Mouse (Mus musculus) neutrophil, adult 83 days (primary cell): Measurements from ENCODE around the gene Tas2r144. TPM values are rescaled to one million over a fixed set of nuclear protein-coding genes. Genes with fewer than 3 reads are reported as not detected.

Experiments used
- total RNA-seq, 2 experiments: library from RNA; stranded (reverse); gene quantifications; one replicate each; pipeline ENCODE4 v1.2.4; 2023

Gene Tas2r144
- not detected for total RNA-seq

DNA sequence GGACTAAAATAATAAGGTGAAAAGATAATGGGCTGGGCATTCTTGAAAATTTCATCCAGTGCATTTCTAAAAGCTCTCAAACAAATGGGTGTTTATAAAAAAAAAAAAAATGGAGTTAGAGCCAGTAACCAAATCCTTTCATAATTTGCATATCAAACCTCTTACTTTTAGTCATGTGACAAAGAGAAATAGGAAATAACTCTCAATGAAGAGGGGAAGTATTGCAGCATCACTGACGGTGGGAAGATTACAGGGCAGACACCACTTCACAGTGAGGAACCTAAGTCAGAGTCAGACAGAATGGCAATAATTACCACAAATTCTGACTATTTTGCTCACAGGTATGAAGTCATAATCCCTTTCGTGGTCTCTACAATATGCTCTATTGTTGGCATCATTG lies at the start of gene Tas2r144:
Gene Tas2r144 (plus strand): TSS at position 301 of the 400 bp plus-strand sequence.

DNA sequence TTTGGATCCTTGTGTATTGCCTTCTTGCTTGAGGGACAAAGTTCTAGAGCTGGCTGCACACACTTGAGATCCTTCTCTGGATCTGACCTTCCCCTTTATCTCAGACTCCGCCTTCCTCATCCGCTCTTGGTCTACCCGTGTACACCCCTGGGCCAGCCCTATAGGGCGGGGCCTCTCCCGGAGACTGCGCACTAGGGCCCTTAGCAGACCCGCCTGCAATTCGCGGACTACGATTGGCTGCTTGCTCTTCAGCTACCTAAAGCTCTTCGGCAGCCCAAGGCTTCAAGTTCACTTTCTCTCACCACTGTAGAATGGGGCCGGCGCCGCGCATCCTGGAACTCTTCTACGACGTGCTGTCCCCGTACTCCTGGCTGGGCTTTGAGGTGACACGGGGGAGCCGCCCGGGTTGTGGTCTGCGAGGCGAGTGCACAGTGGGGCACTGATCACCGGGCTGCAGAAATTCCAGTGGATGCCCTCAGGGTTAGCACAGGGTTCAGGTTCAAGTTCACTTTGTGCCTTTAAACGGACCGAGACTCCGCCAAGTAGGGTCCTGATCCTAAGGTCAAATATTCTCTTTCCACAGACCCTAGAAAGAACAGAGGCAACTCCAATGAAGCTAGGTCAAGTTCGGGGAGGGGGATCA lies 30.7 kb downstream of the Tas2r144 start, which contains the start of gene Gstk1:
Gene Gstk1 (plus strand): TSS at position 225 of the 643 bp plus-strand sequence.

DNA sequence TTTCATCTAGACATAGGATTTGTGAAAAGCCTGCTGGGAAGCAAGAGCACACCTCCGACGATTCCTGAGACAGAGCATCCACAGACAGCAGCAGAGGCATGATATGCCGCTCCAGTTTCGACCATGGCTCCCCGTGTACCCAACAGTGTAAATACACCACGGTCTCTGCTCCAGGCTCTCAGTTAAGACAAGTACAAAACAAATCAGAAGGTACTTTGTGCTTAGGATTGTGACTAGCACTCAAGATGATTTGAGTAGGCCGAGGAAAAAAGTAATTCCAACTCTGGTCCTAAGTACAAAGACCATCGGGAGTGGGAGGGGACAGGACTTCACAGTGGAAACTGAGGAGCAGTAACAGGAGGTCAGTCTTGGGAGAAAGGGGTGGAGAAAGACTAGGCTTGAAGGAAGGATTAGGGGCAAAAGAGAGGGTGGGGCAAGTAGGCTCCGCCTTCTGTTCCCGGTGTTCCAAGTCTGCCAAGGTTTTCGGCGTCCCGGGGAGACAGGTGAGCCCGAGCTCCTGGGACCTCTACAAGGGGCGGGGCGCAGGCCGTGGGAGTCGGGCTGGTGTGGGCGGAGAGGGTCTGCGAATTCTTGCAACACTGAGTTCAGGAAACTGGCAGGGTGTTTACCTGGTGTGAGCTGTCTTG lies 46.5 kb downstream of the Tas2r144 start, which contains the start of gene Tmem139:
Gene Tmem139 (plus strand): TSS at position 447 of the 647 bp plus-strand sequence.

DNA sequence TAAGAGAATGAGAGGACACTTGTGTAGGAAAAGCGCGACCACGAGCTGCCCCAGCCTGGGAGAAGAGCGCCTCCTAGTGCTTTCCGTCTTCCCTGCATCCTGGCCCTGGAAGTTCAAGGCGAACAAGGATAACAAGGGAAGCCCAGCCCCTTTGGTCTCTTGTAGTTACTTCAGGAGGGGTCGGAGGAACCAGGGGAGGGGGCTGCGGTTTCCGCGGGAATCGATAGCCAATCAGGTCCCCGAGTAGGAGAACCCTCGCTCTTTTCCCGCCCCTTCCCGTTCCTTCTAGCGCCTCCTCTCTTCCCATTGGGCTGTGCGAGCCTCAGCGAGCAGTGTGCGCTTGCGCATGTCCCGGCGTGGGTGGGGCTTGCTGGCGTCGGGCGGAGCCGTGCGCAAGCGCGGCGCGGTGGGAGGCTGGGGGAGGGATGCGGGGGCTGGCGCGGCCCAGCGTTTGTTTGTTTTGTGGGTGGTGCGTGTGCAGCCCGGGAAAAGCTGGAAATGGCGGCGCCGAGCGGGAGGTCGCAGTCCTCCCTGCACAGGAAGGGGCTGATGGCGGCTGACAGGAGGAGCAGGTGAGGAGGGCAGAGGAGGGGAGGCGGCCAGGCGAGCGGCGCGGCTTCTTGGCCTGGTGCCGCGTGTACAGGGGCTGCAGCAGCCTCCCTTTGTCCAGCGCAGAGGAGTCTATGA lies 49.6 kb downstream of the Tas2r144 start, which contains the start of gene Casp2:
Gene Casp2 (plus strand): TSS at position 360 of the 687 bp plus-strand sequence.

Other genes with a start within 250 kb of the Tas2r144 start
- gene Sval3, start 247.2 kb upstream of the Tas2r144 start, total RNA-seq = not detected
- gene Sva, start 176.9 kb upstream of the Tas2r144 start, total RNA-seq = not detected
- gene Tas2r139, start 74.4 kb upstream of the Tas2r144 start, total RNA-seq = not detected
- gene Gstk1, start 30.6 kb downstream of the Tas2r144 start, total RNA-seq = 1 to 10 TPM; 3.3 to 5.1 TPM
- gene Tmem139, start 46.6 kb downstream of the Tas2r144 start, total RNA-seq = not detected
- 10 to 100 TPM; 59.8 to 66.3 TPM for gene Casp2, start 49.7 kb downstream of the Tas2r144 start, total RNA-seq
- gene Clcn1, start 71.4 kb downstream of the Tas2r144 start, total RNA-seq = under 1 TPM; 0.15 TPM
- gene Fam131b, start 109.3 kb downstream of the Tas2r144 start, total RNA-seq = not detected
- 100 to 1,000 TPM; 661 to 678 TPM for gene Zyx, start 134.3 kb downstream of the Tas2r144 start, total RNA-seq
- under 1 TPM in 1 of 2 experiments, not detected in 1; 0.29 TPM for gene Epha1, start 157.9 kb downstream of the Tas2r144 start, total RNA-seq
- 1 to 10 TPM; 2.9 to 3.2 TPM for gene Tas2r143, start 184.9 kb downstream of the Tas2r144 start, total RNA-seq
- gene Tas2r135, start 190.1 kb downstream of the Tas2r144 start, total RNA-seq = 1 to 10 TPM; 3.4 to 3.5 TPM
- 1 to 10 TPM; 1.0 to 1.7 TPM for gene Tas2r126, start 219.2 kb downstream of the Tas2r144 start, total RNA-seq
- gene Olfr458, start 249.9 kb downstream of the Tas2r144 start, total RNA-seq = not detected